Mouse (Mus musculus) hindbrain, embryonic 11.5 days (tissue): ENCODE results near the gene Lysmd1. TPM values are rescaled to one million over a fixed set of nuclear protein-coding genes. Genes with fewer than 3 reads are reported as not detected.
"Not testable (repeated sequence)": the region's sequence is repeated elsewhere in the genome, so short reads cannot be mapped to it uniquely, and the experiment has no call there.

Experiments used
- ATAC-seq: fragments of 200-750 bp; cut with Nextera tagmentation; 2 replicates; pipeline ENCODE4 v1.8.0; 2017; ENCODE audit warnings: mild to moderate bottlenecking, moderate TSS enrichment, moderate library complexity; ENCODE audit not compliant: low FRiP score
- DNase-seq: peaks from one replicate; pipeline ENCODE4 v3.0.0-alpha.2; 2015; ENCODE audit warnings: low spot score
- H3K27ac ChIP-seq: fragments of 300-500 bp; sonication (generic); 2 replicates; pipeline ENCODE4 v1.5.1; 2014; ENCODE audit warnings: mild to moderate bottlenecking, low read depth, low read length
- H3K27me3 ChIP-seq: fragments of 300-500 bp; sonication (generic); 2 replicates; pipeline ENCODE4 v1.6.1; 2014; ENCODE audit warnings: mild to moderate bottlenecking, low read length, moderate library complexity, mixed read lengths; ENCODE audit not compliant: control insufficient read depth, insufficient read depth
- H3K36me3 ChIP-seq: fragments of 300-500 bp; sonication (generic); 2 replicates; pipeline ENCODE4 v1.6.1; 2014; ENCODE audit warnings: mild to moderate bottlenecking, low read length, moderate library complexity, mixed read lengths; ENCODE audit not compliant: control insufficient read depth, insufficient read depth
- H3K4me1 ChIP-seq: fragments of 300-500 bp; sonication (generic); replicated peaks from 2 replicates; pipeline ENCODE4 v1.6.1; 2014; ENCODE audit warnings: low read length, mixed read lengths; ENCODE audit not compliant: control insufficient read depth, insufficient read depth
- H3K4me2 ChIP-seq: fragments of 300-500 bp; sonication (generic); replicated peaks from 2 replicates; pipeline ENCODE4 v1.6.1; 2014; ENCODE audit warnings: mild to moderate bottlenecking, low read depth, low read length
- H3K4me3 ChIP-seq: fragments of 300-500 bp; sonication (generic); 2 replicates; pipeline ENCODE4 v1.5.1; 2014; ENCODE audit warnings: low read depth, low read length
- H3K9ac ChIP-seq: fragments of 300-500 bp; sonication (generic); 2 replicates; pipeline ENCODE4 v1.6.1; 2014; ENCODE audit warnings: low read depth, low read length
- H3K9me3 ChIP-seq: fragments of 300-500 bp; sonication (generic); 2 replicates; pipeline ENCODE4 v1.6.1; 2016; ENCODE audit warnings: low read length; ENCODE audit not compliant: control insufficient read depth
- WGBS: fragments of 180-500 bp; shearing (Covaris S2); extraction: QIAGEN DNeasy Blood & Tissue Kit; methylation state at CpG from one replicate; pipeline ENCODE4 v1.1.7; 2014; 5-methylcytosine and 5-hydroxymethylcytosine counted together
- polyA plus RNA-seq: library from polyadenylated mRNA; unstranded; fragments of >200 nt; fragmentation: Nextera tagmentation; extraction: Ambion mirVana; gene quantifications from 2 replicates; pipeline ENCODE4 v1.2.1, GENCODE M21; 2014

The Lysmd1 gene
- polyA plus RNA-seq, 1 experiment from 2014 or later = 12.5 TPM

DNA sequence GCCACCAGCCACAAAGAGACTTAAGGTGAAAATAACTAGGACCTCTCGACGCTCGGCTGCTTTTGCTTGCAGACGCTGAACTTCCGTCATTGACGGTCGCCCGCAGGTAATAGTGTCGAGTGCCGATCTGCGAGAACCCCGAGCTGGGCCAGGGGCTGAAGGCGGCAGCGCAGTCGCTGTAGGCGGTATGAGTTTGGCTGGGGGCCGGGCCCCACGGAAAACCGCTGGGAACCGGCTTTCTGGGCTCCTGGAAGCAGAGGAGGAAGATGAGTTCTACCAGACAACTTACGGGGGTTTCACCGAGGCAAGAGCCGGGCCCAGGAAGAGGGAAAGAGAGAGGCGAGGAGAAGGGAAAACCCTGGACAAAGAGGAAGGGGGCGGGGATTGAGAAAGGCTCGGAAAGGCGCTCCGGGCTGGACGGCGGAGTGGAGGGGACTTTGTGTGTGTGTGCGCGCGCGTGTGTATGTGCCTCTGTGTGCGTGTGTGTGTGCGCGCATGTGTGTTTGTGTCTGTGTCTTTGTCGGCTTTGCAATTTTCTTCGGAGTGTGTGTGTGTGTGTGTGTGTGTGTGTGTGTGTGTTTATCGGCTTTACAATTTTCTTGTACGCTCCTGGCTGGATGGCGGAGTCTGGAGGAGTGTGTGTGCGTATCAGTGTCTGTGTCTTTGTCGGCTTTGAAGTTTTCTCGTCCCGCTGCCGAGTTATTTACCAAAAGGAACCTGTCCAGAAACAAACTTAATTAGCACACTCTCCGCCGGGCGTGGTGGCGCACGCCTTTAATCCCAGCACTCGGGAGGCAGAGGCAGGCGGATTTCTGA, 22.8 kb upstream of the Lysmd1 start, which contains the start of gene Vps72:
Gene Vps72, plus strand, starts transcription at position 112 of the 816 bp plus-strand sequence.
- ATAC-seq = peak; percentile 70
- WGBS = under 1% methylated on average over 49 of the region's 54 CpGs

GRCm38 (mm10) chr3:95112760-95113159, 21.1 kb upstream of the Lysmd1 start:
- 77% methylated on average over 1 of the region's 1 CpGs for WGBS
- no peaks in the 10 kb centered on the region; the same call in 1 of the 2 replicates for H3K4me1 ChIP-seq
- H3K9me3 ChIP-seq = no peaks in the 10 kb centered on the region
- H3K9ac ChIP-seq = no peak overlapping the region
- no peaks in the 10 kb centered on the region for H3K27me3 ChIP-seq
- no peak overlapping the region; the same call in 1 of the 2 replicates for H3K4me2 ChIP-seq
- no peak overlapping the region for H3K4me3 ChIP-seq
- ATAC-seq (no peak), DNase-seq (no peak)
- H3K36me3 ChIP-seq = peaks cover 6% of the 10 kb centered on the region
- H3K27ac ChIP-seq = no peak overlapping the region

More for the DNA sequence above, 22.8 kb upstream of the Lysmd1 start, which contains the start of gene Vps72:
- peaks cover 6% of the 10 kb centered on the region for H3K36me3 ChIP-seq
- no peaks in the 10 kb centered on the region; the same call in 1 of the 2 replicates for H3K4me1 ChIP-seq
- H3K9me3 ChIP-seq = no peaks in the 10 kb centered on the region
- peak; percentile 90 for DNase-seq
- peak within 1 kb of the TSS; percentile 80 for H3K4me3 ChIP-seq
- peak within 1 kb of the TSS; percentile 97 for H3K27ac ChIP-seq
- H3K27me3 ChIP-seq = no peaks in the 10 kb centered on the region
- H3K4me2 ChIP-seq = peak within 1 kb of the TSS; percentile 27
- peak within 1 kb of the TSS; percentile 96 for H3K9ac ChIP-seq

DNA sequence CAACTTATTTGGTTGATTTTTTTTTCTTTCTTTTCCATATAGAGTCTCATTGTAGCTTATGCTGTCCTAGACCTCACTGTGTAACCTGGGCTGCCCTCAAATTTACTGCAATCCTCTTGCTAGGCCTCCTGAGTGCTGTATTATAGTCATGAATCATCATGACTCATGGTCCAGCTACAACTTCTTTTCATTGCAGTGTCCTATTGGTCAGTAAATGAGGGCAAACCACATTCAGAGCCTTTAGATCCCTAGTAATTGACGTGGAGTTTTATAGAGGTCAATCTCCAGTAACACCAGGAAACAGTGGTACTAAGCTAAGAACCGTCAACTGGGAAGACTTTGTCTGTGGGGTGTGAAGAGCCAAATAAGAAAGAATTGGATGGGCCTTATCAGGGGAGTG, 16.1 kb upstream of the Lysmd1 start:
- H3K4me3 ChIP-seq = no peak overlapping the region
- WGBS = 97% methylated on average over 2 of the region's 2 CpGs
- ATAC-seq (no peak), DNase-seq (no peak)
- H3K27ac ChIP-seq = no peak overlapping the region
- H3K9me3 ChIP-seq = no peaks in the 10 kb centered on the region
- no peaks in the 10 kb centered on the region for H3K4me1 ChIP-seq
- peaks cover 32% of the 10 kb centered on the region for H3K36me3 ChIP-seq
- no peak overlapping the region for H3K9ac ChIP-seq
- no peaks in the 10 kb centered on the region for H3K27me3 ChIP-seq
- H3K4me2 ChIP-seq = no peak overlapping the region

DNA sequence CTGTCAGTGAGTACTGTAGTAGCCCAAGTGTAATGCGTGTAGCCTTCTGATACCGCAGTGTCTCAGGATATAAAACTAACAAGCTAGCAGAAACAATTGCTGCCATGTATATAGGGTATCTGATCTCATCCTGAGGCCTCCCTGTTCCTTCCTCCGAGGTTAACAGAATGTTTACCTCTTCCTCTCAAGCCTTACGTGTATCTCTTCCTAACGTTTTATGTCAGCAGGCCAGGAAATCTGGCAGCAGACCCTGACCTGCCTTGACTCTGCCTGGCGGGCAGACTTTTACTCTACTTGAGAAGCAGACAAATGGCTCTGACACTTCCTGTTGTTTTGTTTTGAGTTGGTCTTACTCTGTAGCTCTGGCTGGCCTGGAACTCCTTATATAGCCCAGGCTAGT, 12.3 kb upstream of the Lysmd1 start:
- DNase-seq (no peak), ATAC-seq (no peak)
- H3K4me1 ChIP-seq = no peaks in the 10 kb centered on the region
- H3K4me3 ChIP-seq = no peak overlapping the region
- WGBS = 81% methylated on average over 6 of the region's 6 CpGs
- H3K36me3 ChIP-seq = peaks cover 25% of the 10 kb centered on the region
- H3K9ac ChIP-seq = no peak overlapping the region
- no peaks in the 10 kb centered on the region for H3K9me3 ChIP-seq
- no peaks in the 10 kb centered on the region for H3K27me3 ChIP-seq
- H3K4me2 ChIP-seq = no peak overlapping the region
- no peak overlapping the region for H3K27ac ChIP-seq

DNA sequence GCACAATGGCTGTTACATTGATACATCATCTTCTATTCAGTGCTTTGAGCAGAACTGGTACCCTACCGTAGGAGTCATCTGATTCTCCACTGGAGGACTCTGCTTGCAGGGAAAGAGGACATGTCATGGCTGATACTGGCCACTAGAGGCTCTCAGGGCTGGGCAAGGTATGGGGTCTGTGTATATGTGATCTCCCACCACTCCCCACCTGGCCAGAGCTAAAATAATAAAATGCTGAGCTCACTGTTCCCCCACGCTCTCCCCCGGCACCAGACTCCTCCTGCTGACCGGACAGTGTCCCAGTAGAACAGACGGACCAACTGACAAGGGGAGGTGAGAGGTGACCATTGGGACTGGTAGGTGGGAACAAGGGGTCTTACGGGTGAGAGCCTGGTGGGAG, 9.6 kb upstream of the Lysmd1 start, which contains the start of gene Tmod4:
Gene Tmod4, plus strand, starts transcription at position 231 of the 400 bp plus-strand sequence.
- H3K4me2 ChIP-seq = no peak within 1 kb of the TSS
- 67% methylated on average over 6 of the region's 6 CpGs for WGBS
- H3K27me3 ChIP-seq = no peaks in the 10 kb centered on the region
- peak; percentile 28 for DNase-seq
- peaks cover 19% of the 10 kb centered on the region for H3K36me3 ChIP-seq
- H3K4me1 ChIP-seq = no peaks in the 10 kb centered on the region
- no peak within 1 kb of the TSS for H3K9ac ChIP-seq
- ATAC-seq = peak; percentile 51; the same call in 1 of the 2 replicates
- no peak within 1 kb of the TSS for H3K27ac ChIP-seq
- H3K4me3 ChIP-seq = no peak within 1 kb of the TSS
- no peaks in the 10 kb centered on the region for H3K9me3 ChIP-seq

- DNase-seq = no peak
- 45% methylated on average over 5 of the region's 5 CpGs for WGBS
Measured at GRCm38 (mm10) chr3:95124972-95125371, 8.9 kb upstream of the Lysmd1 start.

DNA sequence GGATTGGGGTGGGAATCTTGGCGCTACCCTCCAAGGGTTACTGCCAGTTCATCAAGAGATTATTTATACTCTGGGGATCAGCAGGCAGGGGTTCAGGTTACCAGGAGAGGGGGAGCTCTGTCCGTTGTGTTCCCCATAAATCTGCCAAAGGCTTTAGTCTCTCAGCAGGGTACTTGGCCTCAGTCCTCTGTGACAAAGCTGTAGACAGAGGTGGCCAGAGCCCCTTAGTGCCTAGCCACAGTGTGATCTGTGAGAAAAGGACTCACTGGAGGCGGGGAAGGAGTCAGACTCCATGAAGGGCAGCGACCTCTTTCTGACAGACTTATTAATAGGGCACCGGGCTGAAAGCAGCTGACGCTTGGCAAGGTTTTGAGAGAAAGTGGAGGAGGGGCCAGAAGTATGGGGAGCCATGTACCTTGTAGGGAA, 4.6 kb upstream of the Lysmd1 start:
- Histone ChIP-seq H3K9me3 (no peaks in the 10 kb centered on the region), H3K36me3 (no peaks in the 10 kb centered on the region), H3K4me1 (no peaks in the 10 kb centered on the region), H3K27me3 (no peaks in the 10 kb centered on the region), H3K9ac (no peak overlapping the region), H3K27ac (no peak overlapping the region), H3K4me2 (no peak overlapping the region), H3K4me3 (no peak overlapping the region)
- WGBS = 53% methylated on average over 6 of the region's 6 CpGs
- DNase-seq (no peak), ATAC-seq (no peak)

More at GRCm38 (mm10) chr3:95124972-95125371, 8.9 kb upstream of the Lysmd1 start:
- no peaks in the 10 kb centered on the region for H3K4me1 ChIP-seq
- H3K4me2 ChIP-seq = no peak overlapping the region
- H3K9me3 ChIP-seq = no peaks in the 10 kb centered on the region
- H3K36me3 ChIP-seq = peaks cover 12% of the 10 kb centered on the region
- no peak overlapping the region for H3K4me3 ChIP-seq
- H3K27ac ChIP-seq = no peak overlapping the region
- H3K9ac ChIP-seq = no peak overlapping the region
- no peak for ATAC-seq
- no peaks in the 10 kb centered on the region for H3K27me3 ChIP-seq

DNA sequence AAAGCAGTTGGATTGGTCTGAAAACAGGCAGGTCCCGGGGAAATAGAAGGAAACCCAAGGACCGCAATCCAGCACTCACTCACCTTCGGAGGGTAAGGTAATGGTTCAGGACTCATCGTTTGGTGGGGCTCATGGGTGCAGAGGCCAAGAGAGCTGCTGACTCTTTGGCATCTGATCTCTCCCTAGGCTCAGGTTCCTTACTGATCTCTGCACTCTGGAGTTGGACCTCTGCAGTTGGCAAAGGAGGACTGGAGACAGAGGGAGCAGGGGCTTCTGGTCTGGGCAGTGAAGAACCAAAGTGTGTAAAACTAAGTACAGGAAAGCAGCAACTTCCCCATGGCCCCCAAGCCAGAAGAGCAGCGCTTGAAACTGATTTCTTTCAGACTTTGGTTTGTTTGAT, 3.8 kb upstream of the Lysmd1 start:
- Histone ChIP-seq H3K9ac (no peak overlapping the region), H3K27ac (no peak overlapping the region)
- WGBS = 92% methylated on average over 5 of the region's 5 CpGs

GRCm38 (mm10) chr3:95132389-95132788, 1.5 kb upstream of the Lysmd1 start:
- not testable (repeated sequence) for H3K27me3 ChIP-seq, H3K4me2 ChIP-seq, H3K27ac ChIP-seq, H3K9ac ChIP-seq, H3K4me3 ChIP-seq, H3K36me3 ChIP-seq, ATAC-seq, H3K4me1 ChIP-seq, H3K9me3 ChIP-seq, DNase-seq
- WGBS = 80% methylated on average over 2 of the region's 2 CpGs

More for the DNA sequence above, 3.8 kb upstream of the Lysmd1 start:
- DNase-seq (no peak), ATAC-seq (no peak)
- Histone ChIP-seq H3K27me3 (no peaks in the 10 kb centered on the region), H3K9me3 (no peaks in the 10 kb centered on the region), H3K4me1 (no peaks in the 10 kb centered on the region; the same call in 1 of the 2 replicates), H3K36me3 (no peaks in the 10 kb centered on the region), H3K4me3 (no peak overlapping the region), H3K4me2 (no peak overlapping the region)
